Mouse (Mus musculus) lung, embryonic 16.5 days (tissue): ENCODE data around the gene Mbd5. TPM values are rescaled to one million over a fixed set of nuclear protein-coding genes. Genes with fewer than 3 reads are reported as not detected.

Experiments
- ATAC-seq: fragments of 200-750 bp; cut with Nextera tagmentation; 2 replicates; pipeline ENCODE4 v1.8.0; 2017; ENCODE audit warnings: low read depth, mild to moderate bottlenecking, moderate library complexity
- H3K27ac ChIP-seq: fragments of 300-500 bp; sonication (generic); 2 replicates; pipeline ENCODE4 v1.5.1; 2014; ENCODE audit warnings: mild to moderate bottlenecking, control low read depth, low read length
- H3K27me3 ChIP-seq: fragments of 300-500 bp; sonication (generic); 2 replicates; pipeline ENCODE4 v1.6.1; 2014; ENCODE audit warnings: low read depth, low read length, mixed read lengths; ENCODE audit not compliant: control insufficient read depth, insufficient read depth
- H3K36me3 ChIP-seq: fragments of 300-500 bp; sonication (generic); 2 replicates; pipeline ENCODE4 v1.6.1; 2014; ENCODE audit warnings: low read length; ENCODE audit not compliant: control insufficient read depth, insufficient read depth
- H3K4me1 ChIP-seq: fragments of 300-500 bp; sonication (generic); replicated peaks from 2 replicates; pipeline ENCODE4 v1.6.1; 2014; ENCODE audit warnings: low read length, mixed read lengths; ENCODE audit not compliant: control insufficient read depth, insufficient read depth
- H3K4me2 ChIP-seq: fragments of 300-500 bp; sonication (generic); 2 replicates; pipeline ENCODE4 v1.6.1; 2014; ENCODE audit warnings: low read depth, low read length, control low read depth
- H3K4me3 ChIP-seq: fragments of 300-500 bp; sonication (generic); 2 replicates; pipeline ENCODE4 v1.5.1; 2014; ENCODE audit warnings: mild to moderate bottlenecking, low read length, control low read depth
- H3K9ac ChIP-seq: fragments of 300-500 bp; sonication (generic); 2 replicates; pipeline ENCODE4 v1.6.1; 2014; ENCODE audit warnings: low read length, control low read depth
- H3K9me3 ChIP-seq: fragments of 300-500 bp; sonication (generic); 2 replicates; pipeline ENCODE4 v1.6.1; 2016; ENCODE audit warnings: low read length; ENCODE audit not compliant: control insufficient read depth
- WGBS: fragments of 180-500 bp; shearing (Covaris S2); extraction: QIAGEN DNeasy Blood & Tissue Kit; methylation state at CpG from one replicate; pipeline ENCODE4 v1.1.7; 2014; 5-methylcytosine and 5-hydroxymethylcytosine counted together
- polyA plus RNA-seq: library from polyadenylated mRNA; unstranded; fragments of >200 nt; fragmentation: Nextera tagmentation; extraction: Ambion mirVana; gene quantifications from 2 replicates; pipeline ENCODE4 v1.2.1, GENCODE M21; 2015

The Mbd5 gene
- polyA plus RNA-seq, 1 experiment from 2014 or later, result 29.3 TPM

DNA sequence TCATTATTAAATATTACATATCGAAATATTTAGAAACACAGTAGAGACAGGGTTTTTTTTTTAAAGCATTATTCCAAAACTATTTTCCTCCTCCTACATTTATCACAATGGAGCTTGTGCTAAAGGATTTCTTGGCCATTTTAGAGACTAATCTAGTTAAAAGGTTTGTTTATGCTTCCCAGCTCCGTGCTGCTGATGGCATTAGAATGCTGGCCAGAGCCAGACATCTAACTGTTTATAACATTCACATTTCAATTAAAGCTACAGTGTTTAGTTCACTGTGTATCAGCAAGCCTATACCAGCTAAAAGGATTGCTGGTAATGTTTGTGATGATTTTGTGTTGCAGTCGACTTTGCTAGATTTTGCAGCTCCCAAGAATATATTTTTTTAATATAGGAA, 7.3 kb downstream of the Mbd5 start:
- no peak for ATAC-seq
- Histone ChIP-seq H3K27ac (no peak overlapping the region), H3K4me3 (no peak overlapping the region), H3K9ac (no peak overlapping the region), H3K4me2 (no peak overlapping the region), H3K36me3 (no peaks in the 10 kb centered on the region), H3K9me3 (no peaks in the 10 kb centered on the region), H3K4me1 (no peaks in the 10 kb centered on the region), H3K27me3 (no peaks in the 10 kb centered on the region)
- 37% methylated on average over 3 of the region's 3 CpGs for WGBS

DNA sequence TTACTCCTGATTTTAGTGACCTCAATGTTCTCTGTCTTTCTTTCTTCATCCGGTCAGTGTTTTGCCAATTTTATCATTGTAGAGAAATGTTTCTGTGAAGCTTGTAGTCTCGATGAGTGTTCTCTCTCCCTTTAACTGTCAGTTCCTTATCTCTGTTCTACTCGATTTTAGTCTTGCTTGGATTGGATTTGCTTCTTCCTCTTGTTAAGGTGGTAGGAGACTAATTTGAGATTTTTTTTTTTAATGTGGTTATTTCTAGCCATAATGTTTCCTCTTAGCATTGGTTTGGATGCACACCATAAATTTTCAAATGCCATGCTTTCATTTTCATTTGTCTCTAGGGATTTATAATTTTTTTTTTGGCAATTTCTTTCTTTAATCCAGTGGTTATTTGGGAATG, 29.6 kb downstream of the Mbd5 start:
- Histone ChIP-seq H3K27ac (no peak overlapping the region), H3K27me3 (no peaks in the 10 kb centered on the region), H3K36me3 (no peaks in the 10 kb centered on the region), H3K9ac (no peak overlapping the region), H3K4me1 (no peaks in the 10 kb centered on the region), H3K4me3 (no peak overlapping the region), H3K9me3 (no peaks in the 10 kb centered on the region), H3K4me2 (no peak overlapping the region)
- WGBS, result 60% methylated on average over 3 of the region's 3 CpGs
- no peak for ATAC-seq

DNA sequence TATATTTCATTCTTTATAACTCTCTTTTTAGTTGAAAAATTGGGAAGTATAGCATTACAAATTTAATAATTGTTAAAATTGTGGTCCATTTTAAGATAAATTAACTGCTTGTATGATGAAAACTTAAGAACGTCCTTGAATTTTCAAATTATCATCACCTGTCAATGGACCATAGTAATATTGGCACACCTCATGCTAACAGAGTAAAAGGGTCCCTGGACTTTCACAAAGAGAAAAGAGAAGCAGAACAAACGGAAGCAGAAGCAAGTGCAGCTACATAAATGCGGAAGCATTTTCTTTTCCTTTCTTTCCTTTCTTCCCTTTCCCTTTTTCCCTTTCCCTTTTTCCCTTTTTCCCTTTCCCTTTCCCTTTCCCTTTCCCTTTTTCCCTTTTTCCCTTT, 41.0 kb downstream of the Mbd5 start:
- Histone ChIP-seq H3K4me1 (no peaks in the 10 kb centered on the region), H3K4me2 (no peak overlapping the region), H3K27me3 (no peaks in the 10 kb centered on the region), H3K9me3 (no peaks in the 10 kb centered on the region), H3K36me3 (no peaks in the 10 kb centered on the region), H3K4me3 (no peak overlapping the region), H3K9ac (no peak overlapping the region), H3K27ac (no peak overlapping the region)
- ATAC-seq, result no peak
- 84% methylated on average over 3 of the region's 3 CpGs for WGBS

DNA sequence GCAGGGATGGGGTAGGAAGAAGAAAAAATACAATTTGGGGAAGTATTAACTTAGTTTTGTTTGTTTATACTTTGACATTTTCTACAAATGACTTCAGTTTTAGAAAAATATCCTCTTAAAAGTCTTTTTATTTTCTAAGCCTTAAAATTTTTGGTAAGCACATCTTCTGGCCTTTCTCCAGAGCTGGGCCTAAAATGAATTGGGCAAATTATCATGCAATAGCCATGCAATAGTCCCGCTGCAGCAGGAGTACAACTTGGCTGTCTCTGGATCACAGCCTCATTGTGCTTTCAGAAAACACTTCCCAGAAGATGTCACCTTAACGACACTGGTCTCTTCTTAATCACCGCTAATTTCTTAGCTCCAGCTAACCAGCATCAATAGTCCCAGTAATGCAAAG, 91.2 kb downstream of the Mbd5 start:
- Histone ChIP-seq H3K4me3 (no peak overlapping the region), H3K9ac (no peak overlapping the region), H3K4me1 (no peaks in the 10 kb centered on the region), H3K27ac (no peak overlapping the region), H3K27me3 (no peaks in the 10 kb centered on the region), H3K36me3 (no peaks in the 10 kb centered on the region), H3K9me3 (peaks cover 8% of the 10 kb centered on the region; the same call in 1 of the 2 replicates), H3K4me2 (no peak overlapping the region)
- 78% methylated on average over 3 of the region's 3 CpGs for WGBS
- ATAC-seq, result no peak

DNA sequence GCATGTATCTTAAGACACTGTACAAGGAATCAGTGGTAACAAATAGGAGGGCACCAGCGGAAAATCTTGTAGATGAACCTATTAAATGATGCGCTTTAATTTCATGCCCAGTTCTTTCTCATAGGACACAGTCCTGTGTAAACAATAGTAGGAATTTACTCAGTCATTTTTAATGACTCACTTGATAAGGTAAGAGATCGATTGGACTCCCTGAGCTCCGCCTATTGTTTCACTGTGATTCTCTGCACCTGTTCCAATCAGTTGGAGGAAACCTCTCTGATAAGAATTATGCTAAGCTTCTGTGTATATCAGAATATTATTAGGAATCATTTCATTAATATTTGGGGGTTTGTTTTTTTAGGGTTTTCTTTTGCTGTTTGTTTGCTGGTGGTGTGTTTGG, 100.7 kb downstream of the Mbd5 start:
- no peaks in the 10 kb centered on the region for H3K4me1 ChIP-seq
- ATAC-seq, result no peak
- no peaks in the 10 kb centered on the region for H3K27me3 ChIP-seq
- H3K9ac ChIP-seq, result no peak overlapping the region
- H3K4me2 ChIP-seq, result no peak overlapping the region
- no peak overlapping the region for H3K4me3 ChIP-seq
- no peaks in the 10 kb centered on the region for H3K9me3 ChIP-seq
- H3K36me3 ChIP-seq, result no peaks in the 10 kb centered on the region
- 89% methylated on average over 4 of the region's 4 CpGs for WGBS
- H3K27ac ChIP-seq, result no peak overlapping the region

DNA sequence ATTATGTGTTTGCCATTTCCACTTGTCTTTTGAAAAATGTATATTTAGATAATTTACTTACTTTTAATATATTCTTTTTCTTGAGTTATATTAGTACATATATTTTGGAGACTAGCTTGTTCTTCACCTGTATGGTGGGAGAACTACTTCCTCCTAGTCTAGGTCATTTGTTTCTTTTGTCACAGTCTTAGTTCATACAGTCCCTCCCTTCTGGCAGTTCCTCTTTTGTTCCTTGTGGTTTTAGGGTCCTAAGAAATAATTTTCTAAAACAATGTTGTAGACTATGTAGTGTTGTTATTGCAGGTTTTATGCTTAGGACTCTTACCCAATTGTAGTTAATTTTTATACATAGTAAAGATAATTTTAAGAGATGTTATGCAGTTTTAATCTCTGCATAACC, 118.6 kb downstream of the Mbd5 start:
- Histone ChIP-seq H3K4me1 (no peaks in the 10 kb centered on the region), H3K27me3 (no peaks in the 10 kb centered on the region), H3K4me3 (no peak overlapping the region), H3K9ac (no peak overlapping the region), H3K9me3 (no peaks in the 10 kb centered on the region), H3K36me3 (no peaks in the 10 kb centered on the region), H3K27ac (no peak overlapping the region), H3K4me2 (no peak overlapping the region)
- ATAC-seq, result no peak

DNA sequence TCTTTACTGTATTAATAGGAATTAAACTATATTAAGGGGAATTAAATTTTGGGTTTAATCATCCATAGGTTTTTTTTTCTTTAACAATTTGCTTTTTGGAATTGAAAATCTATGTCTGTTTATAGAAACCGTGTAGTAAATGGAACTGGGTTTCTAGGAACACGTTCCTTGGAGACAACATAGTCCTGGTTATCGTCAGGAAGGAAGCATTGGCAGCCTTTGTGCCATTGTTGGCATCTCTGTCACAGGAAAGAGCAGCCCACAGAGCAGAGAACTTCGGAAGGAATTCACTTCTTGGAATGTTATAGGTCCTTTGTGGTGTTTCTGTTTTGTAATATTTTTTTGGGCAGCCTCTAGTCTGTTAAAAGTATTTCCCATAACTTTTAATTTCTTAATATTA, 135.7 kb downstream of the Mbd5 start:
- Histone ChIP-seq H3K4me2 (no peak overlapping the region), H3K9me3 (no peaks in the 10 kb centered on the region), H3K4me1 (no peaks in the 10 kb centered on the region), H3K27me3 (no peaks in the 10 kb centered on the region), H3K4me3 (no peak overlapping the region), H3K9ac (no peak overlapping the region), H3K36me3 (no peaks in the 10 kb centered on the region), H3K27ac (no peak overlapping the region)
- no peak for ATAC-seq
- 65% methylated on average over 4 of the region's 4 CpGs for WGBS

DNA sequence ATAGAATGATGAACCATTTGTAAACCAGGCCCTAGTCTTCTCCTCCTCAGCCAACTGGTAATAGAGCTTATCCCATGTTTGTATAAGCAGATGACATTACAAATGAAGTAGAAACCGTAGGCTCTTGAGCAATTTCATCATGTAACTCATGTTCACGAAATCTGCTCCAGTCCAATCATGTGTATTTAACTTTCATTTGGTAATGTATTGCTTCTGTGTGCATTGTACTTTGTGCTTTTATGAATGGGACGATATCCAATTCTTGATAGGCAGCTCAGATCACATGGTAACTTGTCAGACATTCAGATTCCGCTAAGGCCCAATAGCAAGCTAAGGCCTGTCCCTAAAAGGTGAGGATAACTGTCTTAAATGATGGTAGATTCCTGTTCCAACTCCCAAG, 141.5 kb downstream of the Mbd5 start:
- Histone ChIP-seq H3K4me2 (no peak overlapping the region), H3K4me1 (no peaks in the 10 kb centered on the region), H3K27me3 (no peaks in the 10 kb centered on the region), H3K9ac (no peak overlapping the region), H3K27ac (no peak overlapping the region), H3K9me3 (no peaks in the 10 kb centered on the region), H3K36me3 (no peaks in the 10 kb centered on the region), H3K4me3 (no peak overlapping the region)
- no peak for ATAC-seq
- 87% methylated on average over 4 of the region's 4 CpGs for WGBS

DNA sequence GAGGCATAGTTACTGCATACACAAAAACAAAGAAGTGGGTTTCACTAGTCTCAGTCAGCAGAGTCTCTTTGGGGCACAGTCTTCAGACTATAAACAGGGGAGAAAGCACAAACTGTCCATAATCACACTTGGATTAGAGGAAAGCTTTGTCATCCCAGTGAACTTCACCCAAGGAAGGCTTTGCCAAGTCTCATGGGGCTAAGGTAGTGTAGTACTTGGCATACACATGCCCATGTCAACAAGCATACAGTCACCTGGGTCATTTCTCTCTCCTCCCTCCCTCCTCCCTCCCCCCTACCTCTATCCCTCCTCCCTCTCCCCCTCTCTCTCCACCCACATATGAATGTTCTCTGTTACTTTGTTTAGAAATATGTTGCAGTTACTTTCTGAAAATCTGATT, 147.5 kb downstream of the Mbd5 start:
- Histone ChIP-seq H3K4me3 (no peak overlapping the region), H3K27me3 (no peaks in the 10 kb centered on the region), H3K36me3 (peaks cover 2% of the 10 kb centered on the region; the same call in 1 of the 2 replicates), H3K4me1 (no peaks in the 10 kb centered on the region), H3K4me2 (no peak overlapping the region), H3K9ac (no peak overlapping the region), H3K27ac (no peak overlapping the region), H3K9me3 (no peaks in the 10 kb centered on the region)
- ATAC-seq, result no peak

DNA sequence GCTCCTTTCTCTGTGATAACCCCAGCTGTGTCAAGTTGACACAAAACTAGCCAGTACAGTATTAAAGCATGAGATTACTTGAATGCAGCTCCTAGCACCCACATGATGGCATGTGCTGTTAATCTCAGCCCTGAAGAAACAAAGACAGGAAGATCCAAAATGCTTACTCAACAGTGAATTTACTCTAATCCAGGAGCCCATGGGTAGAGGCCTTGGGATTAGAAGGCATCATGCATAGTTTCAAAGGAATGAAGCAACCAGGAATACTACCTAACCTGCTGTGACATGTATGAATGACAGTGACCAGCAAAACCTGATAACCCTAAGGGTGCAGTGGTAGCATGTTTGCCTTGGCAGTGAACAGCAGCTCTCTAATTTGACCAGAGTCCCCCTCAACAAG, 159.6 kb downstream of the Mbd5 start:
- H3K27ac ChIP-seq, result no peak overlapping the region
- H3K4me2 ChIP-seq, result no peak overlapping the region
- no peaks in the 10 kb centered on the region for H3K4me1 ChIP-seq
- no peak overlapping the region for H3K4me3 ChIP-seq
- H3K36me3 ChIP-seq, result no peaks in the 10 kb centered on the region
- ATAC-seq, result no peak
- no peaks in the 10 kb centered on the region for H3K9me3 ChIP-seq
- no peak overlapping the region for H3K9ac ChIP-seq
- no peaks in the 10 kb centered on the region for H3K27me3 ChIP-seq
